Mouse (Mus musculus) gastrocnemius, postnatal 14 days (tissue): ENCODE results near the gene Ada. TPM values are rescaled to one million over a fixed set of nuclear protein-coding genes. Genes with fewer than 3 reads are reported as not detected.

Source experiments
- DNase-seq: peaks from one replicate; pipeline ENCODE4 v3.0.0; 2021; ENCODE audit warnings: mixed read lengths
- intact Hi-C: fragments of 180-260 bp; cut with DNase I; formaldehyde crosslinking; loops from one replicate; pipeline ENCODE4 v1.15.1; 2025; ENCODE audit warnings: low total_unique reads
- total RNA-seq, 2 experiments: library from RNA; stranded (reverse); gene quantifications; 2 replicates each; pipeline ENCODE4 v1.2.3; 2021

The Ada gene
- total RNA-seq, 2 experiments from 2014 or later = 0.91 to 1.5 TPM

GRCm38 (mm10) chr2:163742656-163743055 lies 7.4 kb downstream of the Ada start:
- DNase-seq = no peak
- intact Hi-C loops = no loop called here

GRCm38 (mm10) chr2:163735980-163736379 lies 14.1 kb downstream of the Ada start:
- DNase-seq = no peak
- intact Hi-C loops = no loop called here

GRCm38 (mm10) chr2:163735163-163735562 lies 14.9 kb downstream of the Ada start:
- intact Hi-C loops = no loop called here
- DNase-seq = no peak

GRCm38 (mm10) chr2:163732021-163732420 lies 18.0 kb downstream of the Ada start:
- intact Hi-C loops = no loop called here
- DNase-seq = no peak

GRCm38 (mm10) chr2:163728300-163728699 lies 21.7 kb downstream of the Ada start:
- intact Hi-C loops = loop anchor here (10.0 kb wide), 1 partner anchor 193 kb away; no protein-coding TSS in a partner anchor
- no peak for DNase-seq

GRCm38 (mm10) chr2:163726766-163727393 lies 23.2 kb downstream of the Ada start:
- intact Hi-C loops = loop anchor here (10.0 kb wide), 1 partner anchor 192 kb away; no protein-coding TSS in a partner anchor
- DNase-seq = no peak

GRCm38 (mm10) chr2:163722550-163722949 lies 27.5 kb downstream of the Ada start:
- intact Hi-C loops = loop anchor here (5.0 to 10.0 kb wide), 2 partner anchors 75 to 188 kb away; partner anchors contain the start of gene Serinc3
- DNase-seq = no peak

- intact Hi-C loops = loop anchor here (2.0 to 10.0 kb wide), 3 partner anchors 72 to 185 kb away; partner anchors contain the start of genes Serinc3 and Ttpal
- DNase-seq = no peak
Measured at GRCm38 (mm10) chr2:163719616-163720015, 30.4 kb downstream of the Ada start.

GRCm38 (mm10) chr2:163718951-163719603 lies 31.0 kb downstream of the Ada start:
- peak; percentile 76 for DNase-seq
- intact Hi-C loops = loop anchor here (2.0 kb wide), 1 partner anchor 116 kb away; the partner anchor contains the start of gene Ttpal

GRCm38 (mm10) chr2:163718526-163718925 lies 31.5 kb downstream of the Ada start:
- DNase-seq = no peak
- intact Hi-C loops = loop anchor here (2.0 kb wide), 1 partner anchor 116 kb away; the partner anchor contains the start of gene Ttpal

- intact Hi-C loops = no loop called here
Measured at GRCm38 (mm10) chr2:163716853-163717252, 33.2 kb downstream of the Ada start.

GRCm38 (mm10) chr2:163716448-163716847 lies 33.6 kb downstream of the Ada start:
- intact Hi-C loops = no loop called here
- peak; percentile 39 for DNase-seq

More at GRCm38 (mm10) chr2:163716853-163717252, 33.2 kb downstream of the Ada start:
- no peak for DNase-seq

GRCm38 (mm10) chr2:163713340-163713739 lies 36.7 kb downstream of the Ada start:
- DNase-seq = no peak
- intact Hi-C loops = no loop called here

- intact Hi-C loops = no loop called here
- no peak for DNase-seq
Measured at GRCm38 (mm10) chr2:163712874-163713273, 37.2 kb downstream of the Ada start.

GRCm38 (mm10) chr2:163712473-163712872 lies 37.6 kb downstream of the Ada start:
- DNase-seq = no peak
- intact Hi-C loops = no loop called here

GRCm38 (mm10) chr2:163711368-163711868 lies 38.6 kb downstream of the Ada start:
- intact Hi-C loops = no loop called here

GRCm38 (mm10) chr2:163710606-163711159 lies 39.4 kb downstream of the Ada start:
- DNase-seq = no peak
- intact Hi-C loops = no loop called here

More at GRCm38 (mm10) chr2:163711368-163711868, 38.6 kb downstream of the Ada start:
- no peak for DNase-seq

GRCm38 (mm10) chr2:163710000-163710399 lies 40.0 kb downstream of the Ada start:
- intact Hi-C loops = no loop called here

GRCm38 (mm10) chr2:163708763-163709250 lies 41.2 kb downstream of the Ada start:
- intact Hi-C loops = no loop called here
- DNase-seq = no peak

More at GRCm38 (mm10) chr2:163710000-163710399, 40.0 kb downstream of the Ada start:
- DNase-seq = no peak

- no peak for DNase-seq
- intact Hi-C loops = no loop called here
Measured at GRCm38 (mm10) chr2:163708321-163708720, 41.7 kb downstream of the Ada start.
